Mouse (Mus musculus) Patski (cell line): Measurements from ENCODE around the gene Dscam. TPM values are rescaled to one million over a fixed set of nuclear protein-coding genes. Genes with fewer than 3 reads are reported as not detected.

Experiments used
- ATAC-seq: fragments of 100-300 bp; one replicate; pipeline ENCODE4 v1.8.0; 2021
- CTCF ChIA-PET: fragments of 350-600 bp; sonication (Branson Sonifier 250); formaldehyde crosslinking; loops from one replicate; lab custom pipeline; 2022; ENCODE audit warnings: inconsistent platforms; lab: Charles Lee
- POLR2A ChIA-PET: fragments of 350-600 bp; sonication (Branson Sonifier 250); formaldehyde crosslinking; loops from one replicate; lab custom pipeline; 2022; ENCODE audit warnings: antibody characterized with exemption, inconsistent platforms; lab: Charles Lee
- DNase-seq: peaks from one replicate; pipeline ENCODE4 v3.0.0-alpha.2; 2011; ENCODE audit warnings: low read depth, low spot score
- H3K27me3 ChIP-seq: fragments of 371-371 bp; one replicate; pipeline ENCODE4 v1.5.1; 2021
- CTCF ChIP-seq: fragments of 100-300 bp; IDR thresholded peaks from one replicate; pipeline ENCODE4 v1.5.1; 2021
- in situ Hi-C: fragments of 300-500 bp; cut with MboI; formaldehyde crosslinking; loops from 3 replicates; pipeline ENCODE4 v1.11.1; 2018; ENCODE audit warnings: low pct_unique_long_range_greater_than_20kb, mixed read lengths
- polyA plus RNA-seq: library from polyadenylated mRNA; unstranded; gene quantifications from one replicate; pipeline ENCODE4 v1.2.3, GENCODE M21; 2021

Gene Dscam
- polyA plus RNA-seq, 1 experiment from 2014 or later, result 0.03 TPM

GRCm38 (mm10) chr16:96791307-96791706, 379.2 kb downstream of the Dscam start:
- in situ Hi-C loops, result no loop called here
- peaks cover 44% of the 10 kb centered on the region for H3K27me3 ChIP-seq
- DNase-seq (no peak), ATAC-seq (no peak)
- ChIA-PET POLR2A (no interaction called here), CTCF (no interaction called here)
- TF ChIP-seq CTCF, result no peak

- CTCF ChIA-PET, result interaction anchor here (1.7 kb wide), 1 partner anchor 8 kb away, joined by 4 read pairs; no protein-coding TSS in a partner anchor
- no peak for TF ChIP-seq CTCF
- H3K27me3 ChIP-seq, result peaks cover 38% of the 10 kb centered on the region
- DNase-seq, result no peak
- POLR2A ChIA-PET, result no interaction called here
- in situ Hi-C loops, result no loop called here
- ATAC-seq, result no peak
These were observed 382.3 kb downstream of the Dscam start for GRCm38 (mm10) chr16:96788286-96788685.

GRCm38 (mm10) chr16:96779021-96779420, 391.5 kb downstream of the Dscam start:
- ATAC-seq, result no peak
- POLR2A ChIA-PET, result no interaction called here
- no peak for TF ChIP-seq CTCF
- CTCF ChIA-PET, result no interaction called here
- in situ Hi-C loops, result no loop called here
- no peak for DNase-seq
- H3K27me3 ChIP-seq, result peaks cover 27% of the 10 kb centered on the region

- ChIA-PET CTCF (interaction anchor here (1.2 kb wide), 1 partner anchor 9 kb away, joined by 3 read pairs; no protein-coding TSS in a partner anchor), POLR2A (no interaction called here)
- TF ChIP-seq CTCF, result no peak
- in situ Hi-C loops, result no loop called here
- ATAC-seq (no peak), DNase-seq (no peak)
- peaks cover 37% of the 10 kb centered on the region for H3K27me3 ChIP-seq
These were observed 396.3 kb downstream of the Dscam start for GRCm38 (mm10) chr16:96774245-96774644.

GRCm38 (mm10) chr16:96767985-96768384, 402.6 kb downstream of the Dscam start:
- CTCF ChIA-PET, result no interaction called here
- ATAC-seq, result no peak
- peaks cover 27% of the 10 kb centered on the region for H3K27me3 ChIP-seq
- POLR2A ChIA-PET, result no interaction called here
- TF ChIP-seq CTCF, result no peak
- no peak for DNase-seq
- in situ Hi-C loops, result no loop called here

- peaks cover 27% of the 10 kb centered on the region for H3K27me3 ChIP-seq
- POLR2A ChIA-PET, result no interaction called here
- TF ChIP-seq CTCF, result no peak
- CTCF ChIA-PET, result no interaction called here
- DNase-seq (no peak), ATAC-seq (no peak)
- in situ Hi-C loops, result no loop called here
These were observed 403.0 kb downstream of the Dscam start for GRCm38 (mm10) chr16:96767508-96767907.

GRCm38 (mm10) chr16:96761225-96761624, 409.3 kb downstream of the Dscam start:
- TF ChIP-seq CTCF, result no peak
- peaks cover 15% of the 10 kb centered on the region for H3K27me3 ChIP-seq
- in situ Hi-C loops, result no loop called here
- ChIA-PET CTCF (interaction anchor here (1.3 kb wide), 1 partner anchor 9 kb away, joined by 4 read pairs; no protein-coding TSS in a partner anchor), POLR2A (no interaction called here)
- ATAC-seq (no peak), DNase-seq (no peak)

- ATAC-seq (no peak), DNase-seq (no peak)
- no peak for TF ChIP-seq CTCF
- H3K27me3 ChIP-seq, result peaks cover 18% of the 10 kb centered on the region
- ChIA-PET POLR2A (no interaction called here), CTCF (no interaction called here)
- in situ Hi-C loops, result no loop called here
These were observed 411.4 kb downstream of the Dscam start for GRCm38 (mm10) chr16:96759081-96759603.

- ChIA-PET CTCF (no interaction called here), POLR2A (no interaction called here)
- H3K27me3 ChIP-seq, result peaks cover 23% of the 10 kb centered on the region
These were observed 412.2 kb downstream of the Dscam start for GRCm38 (mm10) chr16:96758381-96758780.

GRCm38 (mm10) chr16:96757588-96758313, 412.8 kb downstream of the Dscam start:
- no peak for DNase-seq

More at GRCm38 (mm10) chr16:96758381-96758780, 412.2 kb downstream of the Dscam start:
- DNase-seq, result no peak
- in situ Hi-C loops, result no loop called here
- ATAC-seq, result no peak
- TF ChIP-seq CTCF, result no peak

GRCm38 (mm10) chr16:96756994-96757393, 413.6 kb downstream of the Dscam start:
- ATAC-seq (no peak), DNase-seq (no peak)
- in situ Hi-C loops, result no loop called here
- peaks cover 32% of the 10 kb centered on the region for H3K27me3 ChIP-seq
- no peak for TF ChIP-seq CTCF
- ChIA-PET POLR2A (no interaction called here), CTCF (no interaction called here)

More at GRCm38 (mm10) chr16:96757588-96758313, 412.8 kb downstream of the Dscam start:
- no peak for ATAC-seq
- H3K27me3 ChIP-seq, result peaks cover 30% of the 10 kb centered on the region
- POLR2A ChIA-PET, result no interaction called here
- CTCF ChIA-PET, result no interaction called here
- in situ Hi-C loops, result no loop called here
- no peak for TF ChIP-seq CTCF
